Mouse (Mus musculus): ENCODE data around the gene Zfp207.
A peak's percentile ranks its signal among the peaks of the same experiment; 100 is the strongest.
"Not testable (repeated sequence)": the region's sequence is repeated elsewhere in the genome, so short reads cannot be mapped to it uniquely, and the experiment has no call there.

Gene Zfp207

GRCm38 (mm10) chr11:80417085-80417484, 34.0 kb downstream of the Zfp207 start:
- DNase-seq: no peak

GRCm38 (mm10) chr11:80419743-80420142, 36.7 kb downstream of the Zfp207 start:
- DNase-seq: no peak

GRCm38 (mm10) chr11:80420202-80420984, 37.3 kb downstream of the Zfp207 start:
- no peak for DNase-seq

- no peak for DNase-seq
Observed at GRCm38 (mm10) chr11:80421421-80422047, 38.5 kb downstream of the Zfp207 start.

- DNase-seq: no peak
Observed at GRCm38 (mm10) chr11:80424691-80425090, 41.6 kb downstream of the Zfp207 start.

- no peak for DNase-seq
Observed at GRCm38 (mm10) chr11:80425247-80425778, 42.2 kb downstream of the Zfp207 start.

GRCm38 (mm10) chr11:80426029-80426813, 43.1 kb downstream of the Zfp207 start:
- not testable (repeated sequence) for DNase-seq

GRCm38 (mm10) chr11:80428381-80429008, 45.4 kb downstream of the Zfp207 start, which contains the start of gene Psmd11:
Gene Psmd11, plus strand, starts transcription at chr11:80428615.
- peak; percentile 96 for DNase-seq

GRCm38 (mm10) chr11:80429009-80429475, 46.0 kb downstream of the Zfp207 start:
- peak; percentile 79 for DNase-seq

- peak; percentile 11 for DNase-seq
Observed at GRCm38 (mm10) chr11:80429500-80430166, 46.6 kb downstream of the Zfp207 start.

- no peak for DNase-seq
Observed at GRCm38 (mm10) chr11:80430366-80430910, 47.4 kb downstream of the Zfp207 start.

GRCm38 (mm10) chr11:80446916-80447315, 63.8 kb downstream of the Zfp207 start:
- no peak for DNase-seq

GRCm38 (mm10) chr11:80449859-80450258, 66.8 kb downstream of the Zfp207 start:
- DNase-seq: no peak

- no peak for DNase-seq
Observed at GRCm38 (mm10) chr11:80452242-80452641, 69.2 kb downstream of the Zfp207 start.

- DNase-seq: no peak
Observed at GRCm38 (mm10) chr11:80453198-80453597, 70.1 kb downstream of the Zfp207 start.

Data from liver (tissue).